In the genomic region with DNA sequence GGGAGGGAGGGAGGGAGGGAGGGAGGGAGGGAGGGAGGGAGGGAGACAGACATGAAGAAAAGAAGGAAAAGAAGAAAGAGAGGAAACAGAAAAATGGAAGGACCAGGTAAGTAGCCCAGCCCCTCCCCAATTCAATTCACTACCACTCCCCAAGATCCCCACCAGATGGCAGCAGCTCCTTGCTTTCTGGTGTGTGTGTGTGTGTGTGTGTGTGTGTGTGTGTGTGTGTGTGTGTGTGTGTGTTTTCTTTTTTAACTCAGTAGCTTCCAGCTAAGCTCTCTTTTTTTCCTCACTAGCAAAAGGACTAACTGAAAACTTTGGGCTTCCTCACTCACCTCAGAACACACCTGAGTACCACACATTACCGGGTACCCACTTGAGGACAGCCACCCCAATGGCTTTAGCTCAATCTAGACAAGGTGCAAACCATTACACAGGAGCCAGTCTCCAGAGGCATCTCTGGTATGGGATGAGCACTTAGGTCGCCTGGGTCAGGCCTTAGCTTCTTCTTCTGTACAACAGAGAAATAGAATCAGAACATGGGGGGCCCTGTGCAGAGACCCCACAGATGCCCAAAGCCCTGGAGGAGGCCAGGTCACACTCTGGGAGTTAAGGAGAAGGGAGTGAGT, we compare ENCODE assay signal across 7 mouse cellular contexts.
DNase-seq lines count a peak whose midpoint lies in the region; ATAC-seq and TF ChIP-seq lines count a peak whose summit lies in the region.

No protein-coding gene starts in this region.

- no peaks in the 10 kb centered on the region for H3K27me3 ChIP-seq in midbrain, embryonic 13.5 days

- no peak overlapping the region for H3K27ac ChIP-seq in bone marrow macrophage, adult 2 months (ENCODE audit: insufficient read depth, low read depth, low read length)
- H3K27ac ChIP-seq in midbrain, embryonic 13.5 days = no peak overlapping the region

- H3K9me3 ChIP-seq in midbrain, embryonic 13.5 days = no peaks in the 10 kb centered on the region

- no peak overlapping the region for H3K4me2 ChIP-seq in midbrain, embryonic 13.5 days (replicated peaks)

- 55% methylated on average over 2 of the region's 2 CpGs for WGBS in midbrain, embryonic 13.5 days

- no peaks in the 10 kb centered on the region for H3K36me3 ChIP-seq in midbrain, embryonic 13.5 days

- DNase-seq in A20 (ENCODE audit: low read depth, low spot score) = peak; percentile 62
- DNase-seq in CD4-positive helper T cell, adult 2 months (ENCODE audit: low read depth, low spot score) = peak; percentile 66
- peak; percentile 51 for DNase-seq in gastrocnemius, postnatal 10 days
- DNase-seq in layer of hippocampus, postnatal 14 days (ENCODE audit: low spot score in 2 of 2) = peak; percentile 67 to 71
- peak; percentile 6 for DNase-seq in skeletal muscle tissue, adult 2 months (ENCODE audit: low read depth, low spot score)

- ATAC-seq in midbrain, embryonic 13.5 days = peak; percentile 47

- no peak overlapping the region for H3K9ac ChIP-seq in midbrain, embryonic 13.5 days (replicated peaks)

- peak; percentile 18; the same call in 1 of the 2 replicates for TF ChIP-seq CTCF in bone marrow macrophage, adult 2 months (IDR thresholded peaks at IDR 0.05; ENCODE audit: low read depth, low read length)

- H3K4me3 ChIP-seq in bone marrow macrophage, adult 2 months (ENCODE audit: insufficient read depth, low read length) = no peak overlapping the region
- H3K4me3 ChIP-seq in midbrain, embryonic 13.5 days (replicated peaks) = no peak overlapping the region

- H3K4me1 ChIP-seq in bone marrow macrophage, adult 2 months (ENCODE audit: control insufficient read depth, insufficient read depth, low read length) = no peaks in the 10 kb centered on the region
- 0 out of 2 replicates have a peak, but pooled peaks cover 4% of the 10 kb centered on the region for H3K4me1 ChIP-seq in midbrain, embryonic 13.5 days (replicated peaks)

- no peak for TF ChIP-seq POLR2A in bone marrow macrophage, adult 2 months (IDR thresholded peaks at IDR 0.05; ENCODE audit: borderline replicate concordance, low read depth, low read length)

Comparison
In these comparisons a context has a peak if more than half of its experiments do, and no peak if none do; other contexts are left out.
1. DNase-seq: peak in every context shown above with its lines; median percentile 69 in layer of hippocampus, postnatal 14 days; 66 in CD4-positive helper T cell, adult 2 months; 62 in A20; 51 in gastrocnemius, postnatal 10 days; 6 in skeletal muscle tissue, adult 2 months.